Mouse (Mus musculus) liver, adult 2 months (tissue): ENCODE measurements around the gene Rnf157. TPM values are rescaled to one million over a fixed set of nuclear protein-coding genes. Genes with fewer than 3 reads are reported as not detected.

Experiments
- DNase-seq: peaks from one replicate; pipeline ENCODE4 v3.0.0-alpha.2; 2011; ENCODE audit warnings: low read depth, low spot score; ENCODE audit errors: extremely low read depth
- H3K27ac ChIP-seq: fragments of 200-500 bp; replicated peaks from 2 replicates; pipeline ENCODE4 v1.5.1; 2012; ENCODE audit warnings: low read depth, mild to moderate bottlenecking, control low read depth, inconsistent platforms, low read length; ENCODE audit not compliant: insufficient read depth
- H3K27me3 ChIP-seq: fragments of 200-500 bp; 2 replicates; pipeline ENCODE4 v1.6.1; 2012; ENCODE audit warnings: mild to moderate bottlenecking, moderate library complexity, low read length, inconsistent platforms; ENCODE audit not compliant: control insufficient read depth, insufficient read depth
- H3K36me3 ChIP-seq: fragments of 200-500 bp; 2 replicates; pipeline ENCODE4 v1.6.1; 2012; ENCODE audit warnings: low read length, inconsistent platforms; ENCODE audit not compliant: control insufficient read depth, insufficient read depth
- H3K4me1 ChIP-seq: fragments of 200-500 bp; 2 replicates; pipeline ENCODE4 v1.6.1; 2011; ENCODE audit warnings: low read length; ENCODE audit not compliant: control insufficient read depth, insufficient read depth
- H3K4me3 ChIP-seq: fragments of 200-500 bp; 2 replicates; pipeline ENCODE4 v1.5.1; 2011; ENCODE audit warnings: low read depth, mild to moderate bottlenecking, control low read depth, low read length, moderate library complexity; ENCODE audit not compliant: insufficient read depth
- H3K79me2 ChIP-seq: fragments of 200-500 bp; 2 replicates; pipeline ENCODE4 v1.6.1; 2012; ENCODE audit warnings: inconsistent platforms, mild to moderate bottlenecking, low read length, moderate library complexity; ENCODE audit not compliant: control insufficient read depth, insufficient read depth
- H3K9ac ChIP-seq: fragments of 200-500 bp; 2 replicates; pipeline ENCODE4 v1.6.1; 2012; ENCODE audit warnings: low read depth, mild to moderate bottlenecking, control low read depth, inconsistent platforms, low read length
- CTCF ChIP-seq: fragments of 200-500 bp; IDR thresholded peaks from 2 replicates; pipeline ENCODE4 v1.5.1; 2011; ENCODE audit warnings: low read depth, low read length, control low read depth
- POLR2A ChIP-seq: fragments of 200-500 bp; IDR thresholded peaks from 2 replicates; pipeline ENCODE4 v1.6.1; 2011; ENCODE audit warnings: low read length, control low read depth; ENCODE audit not compliant: insufficient read depth; ENCODE audit errors: extremely low read depth
- WGBS: fragments of 180-500 bp; shearing (Covaris S2); methylation state at CpG from one replicate; pipeline ENCODE4 v1.1.7; 2018; 5-methylcytosine and 5-hydroxymethylcytosine counted together
- polyA plus RNA-seq: library from polyadenylated mRNA; depleted of rRNA; stranded (reverse); fragments of >200 nt; gene quantifications from 2 replicates; pipeline ENCODE4 v1.2.3, GENCODE M21; 2012
- total RNA-seq: library from RNA; depleted of rRNA; stranded (reverse); fragments of >200 nt; gene quantifications from 2 replicates; pipeline ENCODE4 v1.2.3, GENCODE M21; 2014

Rnf157 gene
- total and polyA plus RNA-seq, 2 experiments, result 0.87 to 1.0 TPM

DNA sequence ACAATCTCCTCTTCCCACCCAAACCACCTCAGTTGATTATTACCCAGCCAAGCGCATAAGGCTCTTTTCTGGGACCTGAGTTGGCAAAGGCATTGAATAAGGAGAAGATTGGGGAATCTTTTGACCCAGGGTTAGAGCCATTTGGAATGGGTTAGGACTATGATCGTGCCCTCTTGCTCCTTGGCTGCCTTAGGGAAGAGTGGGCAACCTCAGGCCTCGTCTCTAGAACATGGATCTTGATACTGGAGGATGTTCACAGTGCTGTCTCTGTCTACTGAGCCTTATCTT lies 79.9 kb downstream of the Rnf157 start:
- no peaks in the 10 kb centered on the region for H3K4me1 ChIP-seq
- no peak for DNase-seq
- TF ChIP-seq POLR2A (no peak), CTCF (no peak)
- no peaks in the 10 kb centered on the region for H3K36me3 ChIP-seq
- H3K4me3 ChIP-seq, result no peak overlapping the region
- no peak overlapping the region for H3K27ac ChIP-seq
- no peak overlapping the region for H3K9ac ChIP-seq
- 74% methylated on average over 3 of the region's 3 CpGs for WGBS
- H3K79me2 ChIP-seq, result no peaks in the 10 kb centered on the region
- H3K27me3 ChIP-seq, result 0 out of 2 replicates have a peak, but pooled peaks cover 8% of the 10 kb centered on the region

- 57% methylated on average over 19 of the region's 19 CpGs for WGBS
- TF ChIP-seq CTCF (no peak), POLR2A (no peak)
- Histone ChIP-seq H3K79me2 (no peaks in the 10 kb centered on the region), H3K27ac (no peak overlapping the region), H3K4me1 (no peaks in the 10 kb centered on the region), H3K36me3 (no peaks in the 10 kb centered on the region), H3K4me3 (no peak overlapping the region), H3K27me3 (0 out of 2 replicates have a peak, but pooled peaks cover 8% of the 10 kb centered on the region), H3K9ac (no peak overlapping the region)
- no peak for DNase-seq
Observed at GRCm38 (mm10) chr11:116332232-116332982, 80.4 kb downstream of the Rnf157 start.

DNA sequence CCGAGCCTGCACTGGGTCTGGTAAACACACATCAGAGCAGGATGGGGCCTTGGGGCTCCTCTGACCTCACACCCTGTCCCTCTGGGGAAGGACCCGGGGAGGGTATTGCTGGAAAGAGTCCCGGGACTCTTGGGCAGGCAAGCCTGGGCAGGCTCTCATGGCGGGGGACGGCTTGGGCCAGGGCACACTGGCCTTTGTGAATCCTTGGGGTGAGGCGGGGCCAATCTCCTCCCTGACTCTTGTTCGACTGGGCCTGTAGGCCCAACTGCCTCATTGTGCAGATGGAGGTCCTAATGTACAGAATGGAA lies 82.7 kb downstream of the Rnf157 start:
- no peaks in the 10 kb centered on the region for H3K36me3 ChIP-seq
- 0 out of 2 replicates have a peak, but pooled peaks cover 8% of the 10 kb centered on the region for H3K27me3 ChIP-seq
- WGBS, result 83% methylated on average over 7 of the region's 7 CpGs
- no peak for DNase-seq
- no peaks in the 10 kb centered on the region for H3K4me1 ChIP-seq
- no peak overlapping the region for H3K4me3 ChIP-seq
- H3K27ac ChIP-seq, result no peak overlapping the region
- TF ChIP-seq CTCF, result no peak
- no peak for TF ChIP-seq POLR2A
- H3K79me2 ChIP-seq, result no peaks in the 10 kb centered on the region
- no peak overlapping the region for H3K9ac ChIP-seq

GRCm38 (mm10) chr11:116329314-116330210 lies 83.3 kb downstream of the Rnf157 start:
- TF ChIP-seq POLR2A (no peak), CTCF (no peak)
- 80% methylated on average over 18 of the region's 18 CpGs for WGBS
- no peak overlapping the region for H3K9ac ChIP-seq
- DNase-seq, result no peak
- H3K79me2 ChIP-seq, result no peaks in the 10 kb centered on the region
- no peaks in the 10 kb centered on the region for H3K4me1 ChIP-seq
- H3K27me3 ChIP-seq, result 0 out of 2 replicates have a peak, but pooled peaks cover 8% of the 10 kb centered on the region
- H3K27ac ChIP-seq, result no peak overlapping the region
- no peak overlapping the region for H3K4me3 ChIP-seq
- H3K36me3 ChIP-seq, result no peaks in the 10 kb centered on the region

GRCm38 (mm10) chr11:116326963-116327603 lies 85.7 kb downstream of the Rnf157 start:
- Histone ChIP-seq H3K36me3 (no peaks in the 10 kb centered on the region), H3K27me3 (no peaks in the 10 kb centered on the region), H3K4me3 (no peak overlapping the region), H3K4me1 (no peaks in the 10 kb centered on the region), H3K27ac (no peak overlapping the region), H3K79me2 (no peaks in the 10 kb centered on the region), H3K9ac (no peak overlapping the region)
- 83% methylated on average over 7 of the region's 7 CpGs for WGBS
- DNase-seq, result no peak
- TF ChIP-seq POLR2A (no peak), CTCF (no peak)
